In genomic region chr16:32913212-32913611, GRCm38 (mm10) we compare ENCODE assay signal across 9 mouse cellular contexts. TPM values are rescaled to one million over a fixed set of nuclear protein-coding genes. Genes with fewer than 3 reads are reported as not detected.
DNase-seq lines count a peak whose midpoint lies in the region; ATAC-seq and TF ChIP-seq lines count a peak whose summit lies in the region.
"Had no signal": no experiment of that assay in that cellular context is flagged by ENCODE, and none has a peak within 500 bp of the region (broad histone marks: within the 10 kb centered on the region; RNA-seq: fewer than 3 reads in every experiment).

No protein-coding gene starts in this region.

- H3K9ac ChIP-seq in heart, embryonic 11.5 days (ENCODE audit: low read depth, low read length) = peak overlapping the region; percentile 97; the same call in 1 of the 2 replicates
- H3K9ac ChIP-seq in neural tube, embryonic 11.5 days (ENCODE audit: low read length) = no peak overlapping the region
- no peak overlapping the region for H3K9ac ChIP-seq in liver, embryonic 15.5 days
- H3K9ac ChIP-seq in stomach, postnatal 0 days (ENCODE audit: low read length) = no peak overlapping the region

- no peak for ATAC-seq in heart, embryonic 11.5 days (replicated peaks; ENCODE audit: insufficient number of reproducible peaks, low FRiP score, low TSS enrichment)
- ATAC-seq in neural tube, embryonic 11.5 days (ENCODE audit: insufficient read depth, low FRiP score, low TSS enrichment) = no peak
- ATAC-seq in liver, embryonic 15.5 days (ENCODE audit: insufficient read depth) = no peak
- no peak for ATAC-seq in stomach, postnatal 0 days (ENCODE audit: low FRiP score, low TSS enrichment)

- no peaks in the 10 kb centered on the region for H3K36me3 ChIP-seq in heart, embryonic 11.5 days (ENCODE audit: control insufficient read depth, insufficient read depth, low read length)
- H3K36me3 ChIP-seq in neural tube, embryonic 11.5 days (ENCODE audit: control insufficient read depth, insufficient read depth, low read length) = no peaks in the 10 kb centered on the region
- no peaks in the 10 kb centered on the region for H3K36me3 ChIP-seq in liver, embryonic 15.5 days (replicated peaks)
- H3K36me3 ChIP-seq in stomach, postnatal 0 days (ENCODE audit: control insufficient read depth, insufficient read depth, low read length) = no peaks in the 10 kb centered on the region

- TF ChIP-seq EP300 in stomach, postnatal 0 days (optimal IDR thresholded peaks at IDR 0.05) = no peak

- peak overlapping the region; percentile 83 for H3K4me2 ChIP-seq in heart, embryonic 11.5 days
- peak overlapping the region; percentile 64; the same call in 1 of the 2 replicates for H3K4me2 ChIP-seq in neural tube, embryonic 11.5 days (ENCODE audit: low read depth)
- H3K4me2 ChIP-seq in liver, embryonic 15.5 days = peak overlapping the region; percentile 81
- H3K4me2 ChIP-seq in stomach, postnatal 0 days (replicated peaks; ENCODE audit: low read depth) = peak overlapping the region; percentile 62

- no peaks in the 10 kb centered on the region for H3K4me1 ChIP-seq in heart, embryonic 11.5 days (ENCODE audit: control insufficient read depth, insufficient read depth, low read length)
- H3K4me1 ChIP-seq in neural tube, embryonic 11.5 days (ENCODE audit: control insufficient read depth, insufficient read depth, low read length) = no peaks in the 10 kb centered on the region; the same call in 1 of the 2 replicates
- peaks cover 25% of the 10 kb centered on the region for H3K4me1 ChIP-seq in liver, embryonic 15.5 days (replicated peaks)
- no peaks in the 10 kb centered on the region; the same call in 1 of the 2 replicates for H3K4me1 ChIP-seq in stomach, postnatal 0 days (replicated peaks; ENCODE audit: control insufficient read depth, insufficient read depth)

- 55% methylated on average over 7 of the region's 7 CpGs for WGBS in heart, embryonic 11.5 days (ENCODE audit: insufficient replicate concordance)
- WGBS in neural tube, embryonic 11.5 days = 64% methylated on average over 7 of the region's 7 CpGs
- 48% methylated on average over 7 of the region's 7 CpGs for WGBS in liver, embryonic 15.5 days (ENCODE audit: insufficient replicate concordance)
- WGBS in stomach, postnatal 0 days = 42% methylated on average over 7 of the region's 7 CpGs

- no peaks in the 10 kb centered on the region for H3K27me3 ChIP-seq in heart, embryonic 11.5 days (ENCODE audit: control insufficient read depth, insufficient read depth, low read length)
- no peaks in the 10 kb centered on the region for H3K27me3 ChIP-seq in neural tube, embryonic 11.5 days (ENCODE audit: control insufficient read depth, insufficient read depth, low read length)
- H3K27me3 ChIP-seq in liver, embryonic 15.5 days = no peaks in the 10 kb centered on the region
- no peaks in the 10 kb centered on the region for H3K27me3 ChIP-seq in stomach, postnatal 0 days (ENCODE audit: control insufficient read depth, insufficient read depth, low read length)

- no peak overlapping the region for H3K27ac ChIP-seq in heart, embryonic 11.5 days (ENCODE audit: low read depth, low read length)
- H3K27ac ChIP-seq in neural tube, embryonic 11.5 days (ENCODE audit: low read depth, low read length) = no peak overlapping the region
- H3K27ac ChIP-seq in liver, embryonic 15.5 days (replicated peaks) = no peak overlapping the region
- no peak overlapping the region for H3K27ac ChIP-seq in stomach, postnatal 0 days (replicated peaks)
- H3K27ac ChIP-seq: macrophage had no signal

- peak overlapping the region; percentile 66 for H3K4me3 ChIP-seq in heart, embryonic 11.5 days (ENCODE audit: low read depth, low read length)
- no peak overlapping the region for H3K4me3 ChIP-seq in neural tube, embryonic 11.5 days (ENCODE audit: low read depth, low read length)
- H3K4me3 ChIP-seq in liver, embryonic 15.5 days (replicated peaks) = peak overlapping the region; percentile 97
- H3K4me3 ChIP-seq in stomach, postnatal 0 days (ENCODE audit: low read depth, low read length) = peak overlapping the region; percentile 99; the same call in 1 of the 2 replicates

- no peak for DNase-seq in heart, postnatal 36 days
- no peak for DNase-seq in neural tube, embryonic 11.5 days (ENCODE audit: low spot score)
- DNase-seq in neural tube, embryonic 10.5 days (ENCODE audit: extremely low spot score, low spot score) = no peak
- DNase-seq in stomach, postnatal 0 days (ENCODE audit: low spot score) = no peak
- DNase-seq in thymus, postnatal 14 days = no peak
- no peak for DNase-seq in adrenal gland, adult 2 months

- no peak for TF ChIP-seq CTCF in stomach, postnatal 0 days (IDR thresholded peaks at IDR 0.05; ENCODE audit: low read depth)

- no peaks in the 10 kb centered on the region for H3K9me3 ChIP-seq in heart, embryonic 11.5 days (replicated peaks; ENCODE audit: control insufficient read depth, low read length)
- H3K9me3 ChIP-seq in neural tube, embryonic 11.5 days (ENCODE audit: control insufficient read depth, low read length) = no peaks in the 10 kb centered on the region
- H3K9me3 ChIP-seq in liver, embryonic 15.5 days (replicated peaks) = no peaks in the 10 kb centered on the region
- H3K9me3 ChIP-seq in stomach, postnatal 0 days (ENCODE audit: control insufficient read depth, low read length) = no peaks in the 10 kb centered on the region

- intact Hi-C loops in heart, postnatal 36 days (cut with DNase I) = loop anchor here (2.0 to 5.0 kb wide), 2 partner anchors 34 to 98 kb away; no protein-coding TSS in a partner anchor

RNA-seq across cellular contexts. Expression of gene Lrch3, which starts 0.7 kb away (rescaled TPM):
- 21.6 and 25.3 TPM in 2 replicates for polyA plus RNA-seq in heart, embryonic 11.5 days (2014; fragmentation: Nextera tagmentation; extraction: Ambion mirVana)
- total RNA-seq in heart, postnatal 36 days (2021) = 10 to 100 TPM; 24.6 to 25.4 TPM
- polyA plus RNA-seq in neural tube, embryonic 11.5 days (2014; fragmentation: Nextera tagmentation; extraction: Ambion mirVana) = 39.0 and 42.4 TPM in 2 replicates
- 5.7 and 6.2 TPM in 2 replicates for polyA plus RNA-seq in liver, embryonic 15.5 days (2015; fragmentation: Nextera tagmentation; extraction: Ambion mirVana)
- 5.4 and 8.1 TPM in 2 replicates for polyA plus RNA-seq in stomach, postnatal 0 days (2015; fragmentation: Nextera tagmentation; extraction: Ambion mirVana)
- 10 to 100 TPM; 31.3 to 37.6 TPM for total RNA-seq in adrenal gland, adult 2 months (2021)
- polyA plus RNA-seq in adrenal gland, adult 2 months (2012; rRNA removed) = 14.9 and 17.8 TPM in 2 replicates

RNA-seq across cellular contexts. Expression of gene Rubcn, which starts 35.6 kb away (rescaled TPM):
- polyA plus RNA-seq in heart, embryonic 11.5 days (2014; fragmentation: Nextera tagmentation; extraction: Ambion mirVana) = 19.5 and 22.3 TPM in 2 replicates
- 10 to 100 TPM; 35.1 to 35.9 TPM for total RNA-seq in heart, postnatal 36 days (2021)
- polyA plus RNA-seq in neural tube, embryonic 11.5 days (2014; fragmentation: Nextera tagmentation; extraction: Ambion mirVana) = 18.1 and 21.2 TPM in 2 replicates
- polyA plus RNA-seq in liver, embryonic 15.5 days (2015; fragmentation: Nextera tagmentation; extraction: Ambion mirVana) = 5.0 and 5.8 TPM in 2 replicates
- 7.1 and 8.3 TPM in 2 replicates for polyA plus RNA-seq in stomach, postnatal 0 days (2015; fragmentation: Nextera tagmentation; extraction: Ambion mirVana)
- total RNA-seq in adrenal gland, adult 2 months (2021) = 10 to 100 TPM; 23.7 to 32.4 TPM
- 31.1 TPM in 2 replicates for polyA plus RNA-seq in adrenal gland, adult 2 months (2012; rRNA removed)

RNA-seq across cellular contexts. Expression of gene Fyttd1, which starts 35.9 kb away (rescaled TPM):
- polyA plus RNA-seq in heart, embryonic 11.5 days (2014; fragmentation: Nextera tagmentation; extraction: Ambion mirVana) = 164 and 172 TPM in 2 replicates
- 100 to 1,000 TPM in 1 of 2 experiments, 10 to 100 TPM in 1; 98.9 to 101 TPM for total RNA-seq in heart, postnatal 36 days (2021)
- 122 and 127 TPM in 2 replicates for polyA plus RNA-seq in neural tube, embryonic 11.5 days (2014; fragmentation: Nextera tagmentation; extraction: Ambion mirVana)
- 21.0 and 26.8 TPM in 2 replicates for polyA plus RNA-seq in liver, embryonic 15.5 days (2015; fragmentation: Nextera tagmentation; extraction: Ambion mirVana)
- 60.4 and 66.5 TPM in 2 replicates for polyA plus RNA-seq in stomach, postnatal 0 days (2015; fragmentation: Nextera tagmentation; extraction: Ambion mirVana)
- 100 to 1,000 TPM; 102 to 133 TPM for total RNA-seq in adrenal gland, adult 2 months (2021)
- 2.7 and 2.9 TPM in 2 replicates for polyA plus RNA-seq in adrenal gland, adult 2 months (2012; rRNA removed)
